Mouse (Mus musculus): Measurements from ENCODE around the gene Zscan12.

Gene Zscan12

DNA sequence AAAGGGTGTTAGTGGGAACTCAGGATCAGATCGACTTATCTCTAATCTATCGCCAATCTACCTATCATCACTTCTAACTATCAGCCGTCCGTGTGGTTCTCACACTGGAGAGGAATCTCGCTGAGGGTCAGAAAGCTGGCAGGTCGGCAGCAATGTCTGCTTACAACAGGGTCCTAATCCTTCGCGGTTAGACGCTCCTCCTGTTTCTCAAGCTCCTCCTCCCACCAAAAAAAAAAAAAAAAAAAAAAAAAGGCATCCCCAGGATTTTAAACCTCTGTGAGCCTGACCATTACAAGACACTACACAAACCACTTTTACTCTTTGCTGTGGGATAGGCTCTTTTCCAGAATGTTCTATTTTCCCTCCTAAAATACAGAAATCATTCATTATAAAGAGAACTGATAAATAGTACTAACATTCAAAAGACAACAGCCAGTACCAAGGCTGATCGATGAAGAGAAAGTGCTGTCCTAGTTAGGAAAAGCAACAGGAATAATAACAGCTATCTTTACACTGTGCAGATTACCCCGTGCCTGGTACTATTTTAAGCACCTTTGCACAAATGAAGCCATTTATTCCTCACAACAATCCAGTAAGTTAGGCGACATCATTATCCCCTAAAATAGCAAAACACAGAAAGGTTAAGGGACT is 39.1 kb downstream of the Zscan12 start:
- DNase-seq (ENCODE audit: low read depth, low spot score), result no peak

DNA sequence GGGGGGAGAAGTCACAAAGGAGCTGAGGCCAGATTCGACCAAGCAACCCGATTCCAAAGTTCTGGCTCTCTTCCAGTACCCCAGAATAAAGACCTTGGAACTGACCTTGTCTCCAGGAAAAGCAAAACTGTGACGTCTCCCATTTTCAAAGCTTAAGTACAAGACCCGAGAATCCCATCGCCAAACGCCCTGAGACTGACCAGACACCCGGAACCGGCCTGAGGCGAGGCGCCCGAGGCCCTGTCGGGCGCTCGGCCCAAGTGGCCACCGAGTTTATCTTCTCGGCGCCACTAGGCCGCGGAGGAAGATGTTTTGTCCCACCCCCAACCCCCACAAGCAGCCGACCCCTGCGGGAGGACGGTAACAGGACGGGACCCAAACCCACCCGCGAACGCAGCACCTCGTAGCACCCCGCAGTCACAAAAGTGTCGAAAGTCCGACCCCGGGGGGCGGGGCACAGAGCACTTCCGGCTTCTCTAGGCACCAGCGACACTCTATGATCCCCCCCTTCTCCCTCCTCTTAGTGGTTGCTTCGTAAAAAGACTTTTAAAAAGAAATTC is 39.7 kb downstream of the Zscan12 start, which contains the start of gene Zkscan3:
Zkscan3 (minus strand) TSS at position 469 of the 560 bp plus-strand sequence.
- DNase-seq (ENCODE audit: low read depth, low spot score), result peak; percentile 76

DNA sequence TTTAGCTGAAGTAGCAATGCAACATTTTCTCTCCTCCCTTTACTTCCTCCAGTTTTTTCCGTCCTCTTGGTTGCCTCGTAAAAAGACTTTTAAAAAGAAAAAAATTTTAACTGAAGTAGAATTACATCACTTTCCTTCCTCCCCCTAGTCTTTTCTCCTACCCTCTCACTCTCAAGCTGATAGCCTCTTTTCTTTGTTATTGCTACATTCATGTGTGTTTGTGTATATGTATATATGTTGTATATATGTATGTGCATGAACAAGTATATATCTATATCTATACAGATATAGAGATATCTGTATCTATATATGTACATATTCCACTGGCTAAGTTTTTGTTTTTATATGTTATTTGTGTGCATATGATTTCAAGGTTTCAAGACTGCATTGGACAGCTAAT is 40.2 kb downstream of the Zscan12 start:
- no peak for DNase-seq (ENCODE audit: low read depth, low spot score)

DNA sequence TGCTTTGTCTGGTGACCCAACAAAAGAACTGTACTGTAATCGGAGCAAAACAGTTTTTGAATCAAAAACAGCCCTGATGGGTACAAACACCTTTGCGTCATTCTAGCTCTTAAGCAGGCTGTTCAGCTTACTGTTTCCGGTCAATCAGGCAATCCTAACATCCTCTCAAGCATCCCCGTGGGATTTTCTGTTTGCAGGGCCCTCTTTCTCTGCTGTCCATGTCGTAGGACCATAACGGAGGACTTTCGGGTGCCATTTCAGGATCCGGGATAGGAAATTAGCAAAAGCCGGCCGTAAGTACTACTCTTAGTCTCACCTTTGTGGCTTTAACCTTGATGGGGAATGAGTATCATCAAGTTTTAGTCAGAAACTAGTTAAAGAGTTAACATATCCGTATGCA is 44.7 kb downstream of the Zscan12 start:
- DNase-seq (ENCODE audit: low read depth, low spot score), result no peak

DNA sequence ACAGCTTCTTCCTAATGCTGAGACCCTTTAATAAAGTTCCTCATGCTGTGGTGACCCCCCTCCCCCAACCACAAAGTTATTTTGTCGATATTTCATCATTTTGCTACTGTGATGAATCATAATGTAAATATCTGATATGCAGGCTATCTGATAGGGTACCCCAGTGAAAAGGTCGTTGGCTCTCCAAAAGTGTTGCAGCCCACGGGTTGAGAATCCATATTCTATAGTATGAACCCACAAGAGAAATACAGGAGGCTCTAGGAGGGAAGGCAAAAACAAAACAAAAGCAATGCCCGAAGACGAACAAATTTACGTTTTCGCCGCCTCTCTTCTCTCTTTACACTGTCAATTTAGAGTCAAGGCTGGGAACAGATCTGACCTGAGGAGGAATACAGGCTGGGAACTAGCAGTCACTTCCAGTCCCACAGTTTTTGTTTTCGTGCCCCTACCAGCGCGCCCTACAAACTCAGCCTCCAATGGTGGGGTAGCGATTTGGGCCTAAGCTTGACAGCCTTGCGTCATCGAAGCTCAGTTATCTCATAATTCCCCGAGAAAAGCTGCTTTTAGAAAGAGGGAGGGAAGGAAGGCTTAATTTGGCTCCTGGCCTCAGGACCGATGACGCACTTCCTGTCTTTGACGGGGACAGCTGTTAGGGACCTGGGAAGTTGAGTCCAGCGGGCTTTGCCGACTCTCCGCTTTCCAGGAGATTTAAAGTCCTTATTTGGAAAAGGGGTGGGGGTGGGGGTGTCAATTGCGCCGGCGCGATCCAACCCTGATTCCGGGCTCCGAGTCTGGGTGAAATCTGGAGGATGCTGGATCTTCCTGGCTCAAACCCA is 45.6 kb downstream of the Zscan12 start:
- DNase-seq (ENCODE audit: low read depth, low spot score), result peak; percentile 86

DNA sequence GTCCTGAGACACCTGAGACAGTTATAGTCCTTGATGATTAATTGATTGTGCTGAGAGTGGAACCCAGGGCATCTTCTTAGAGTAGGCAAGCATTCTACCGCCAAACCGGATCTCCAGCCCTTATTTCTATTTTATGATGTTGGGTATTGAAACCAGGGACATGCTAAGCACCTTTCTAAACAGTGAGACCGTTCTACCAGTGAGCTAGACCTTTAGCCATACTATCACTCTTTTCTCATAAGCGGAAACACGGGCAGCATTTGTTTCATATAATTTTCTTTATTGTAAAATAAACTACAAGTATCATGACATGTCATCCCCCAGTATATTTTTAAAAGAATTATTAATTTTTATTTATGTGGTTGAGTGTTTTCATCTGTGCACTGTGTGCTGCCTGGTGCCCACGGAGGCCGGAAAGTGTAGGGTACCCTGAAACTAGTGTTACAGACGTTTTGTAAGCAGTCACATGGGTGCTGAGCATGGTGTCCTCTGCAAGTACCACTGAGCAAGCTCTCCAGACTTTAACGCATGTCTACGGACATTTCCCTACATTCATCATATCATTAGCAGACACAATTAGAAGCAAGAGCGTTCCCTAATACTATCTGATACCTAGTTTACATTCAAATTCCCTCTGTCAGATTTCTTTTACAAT is 46.3 kb downstream of the Zscan12 start:
- DNase-seq (ENCODE audit: low read depth, low spot score), result no peak

DNA sequence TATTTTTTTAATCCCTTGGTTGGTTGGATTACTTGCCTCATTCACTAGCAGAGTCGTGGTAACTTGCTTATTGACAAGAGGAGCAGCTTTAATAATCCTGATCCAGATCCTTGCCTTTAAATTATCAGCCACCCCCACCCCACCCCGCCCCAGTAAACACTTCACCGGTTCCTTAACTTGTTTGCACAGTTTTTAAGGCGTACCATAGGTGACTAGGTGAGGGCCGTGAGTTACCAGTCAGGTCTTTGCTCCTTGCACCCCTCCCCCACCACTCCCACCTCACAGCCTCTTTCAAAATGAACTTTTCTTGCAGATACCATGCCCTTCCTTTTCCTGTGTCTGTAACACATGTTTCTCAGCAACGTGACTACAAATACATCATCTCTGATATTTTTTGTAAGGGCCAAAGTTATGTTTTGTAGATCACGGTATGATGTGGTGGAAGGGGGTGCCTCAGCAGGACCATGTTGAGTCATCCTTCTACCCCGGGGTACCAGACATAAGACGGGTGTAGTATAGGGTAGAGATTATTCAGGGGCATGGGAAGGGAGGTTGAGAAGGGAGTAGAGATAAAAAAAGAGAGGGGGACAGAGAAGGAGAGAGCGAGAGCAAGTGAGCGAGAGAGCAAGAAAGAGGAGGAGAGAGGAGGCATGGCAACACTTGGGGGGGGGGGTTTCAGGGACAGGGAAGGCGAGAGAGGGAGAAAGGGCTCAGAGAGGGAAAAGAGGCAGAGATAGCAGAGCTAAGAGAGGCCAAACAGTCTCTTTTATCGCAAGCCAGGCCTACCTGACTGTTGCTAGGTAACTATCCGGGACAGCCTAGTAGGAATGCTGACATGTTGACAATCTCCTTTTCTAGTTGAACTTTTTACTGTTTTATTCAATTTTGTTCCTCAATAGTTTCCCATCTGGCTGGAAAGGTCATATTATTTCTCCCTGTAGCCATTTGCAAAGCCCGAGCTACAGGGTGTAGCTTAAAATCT is 51.9 kb downstream of the Zscan12 start:
- DNase-seq (ENCODE audit: low read depth, low spot score), result no peak

DNA sequence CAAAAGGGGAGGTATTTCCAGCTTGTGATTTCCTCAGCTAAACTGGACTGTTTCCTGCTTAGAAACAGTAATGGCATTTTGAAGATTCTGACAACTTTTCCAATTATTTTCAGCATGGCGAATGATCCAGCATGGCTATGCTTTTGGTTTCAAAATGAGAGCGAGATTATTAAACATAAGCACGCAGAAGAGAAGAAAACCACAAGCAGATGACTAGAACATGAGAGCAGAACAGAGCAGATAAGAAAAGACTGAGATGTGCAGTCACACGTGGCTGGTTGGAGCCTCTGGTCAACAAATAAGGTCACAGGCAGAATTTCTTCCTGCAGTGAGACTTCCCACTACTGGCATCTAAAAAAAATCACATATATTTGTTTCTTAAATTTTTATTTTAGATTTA is 52.6 kb downstream of the Zscan12 start:
- no peak for DNase-seq (ENCODE audit: low read depth, low spot score)

DNA sequence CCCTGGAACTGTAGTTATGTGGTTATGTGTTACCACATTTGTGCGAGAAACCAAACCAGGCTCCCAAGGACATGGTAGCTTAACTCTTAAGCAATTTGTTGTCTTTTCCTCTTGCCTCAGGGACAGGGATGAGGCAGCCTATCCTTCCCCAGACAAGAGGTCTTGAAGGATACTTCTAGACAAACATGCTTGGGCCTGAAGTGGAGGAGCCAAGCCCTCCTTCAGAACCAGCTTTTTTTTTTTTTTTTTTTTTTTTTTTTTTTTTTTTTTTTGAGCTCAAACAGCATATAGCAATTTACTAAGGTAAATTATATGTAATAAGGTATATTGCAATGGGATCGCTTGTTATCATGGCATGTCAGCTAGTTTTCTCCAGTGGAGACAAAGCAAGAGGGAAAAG is 53.1 kb downstream of the Zscan12 start:
- DNase-seq (ENCODE audit: low read depth, low spot score), result no peak

DNA sequence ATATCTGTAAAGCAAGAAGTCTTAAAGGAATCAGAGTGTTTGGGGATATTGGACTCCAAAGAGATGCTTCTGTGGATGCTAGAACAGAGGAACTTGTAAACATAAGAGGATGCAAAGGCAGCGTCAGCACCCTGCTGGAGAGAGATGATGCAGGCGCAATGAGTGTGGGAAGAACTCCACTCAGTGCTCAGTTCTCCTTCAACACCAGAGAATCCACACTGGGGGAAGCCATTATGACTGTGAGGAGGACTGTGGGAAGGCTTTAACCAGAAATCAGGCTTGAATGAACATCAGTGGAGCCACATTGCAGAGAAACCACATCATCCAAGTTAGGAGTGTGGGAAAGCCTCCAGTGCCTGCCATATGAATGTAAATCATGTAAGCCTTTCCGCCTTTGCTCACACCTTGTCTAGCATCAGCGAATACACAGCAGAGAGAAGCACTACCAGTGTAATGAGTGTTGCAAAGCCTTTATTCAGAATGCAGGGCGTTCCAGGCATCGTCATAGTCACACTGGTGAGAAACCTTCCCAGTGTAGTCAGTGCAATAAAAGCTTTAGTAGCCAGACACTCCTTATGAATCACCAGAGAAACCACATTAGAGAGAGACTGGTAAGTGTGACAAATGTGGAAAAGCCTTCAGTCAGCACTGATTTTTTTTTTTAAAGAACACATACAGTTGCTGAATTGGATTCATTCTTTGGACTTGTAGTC is 54.8 kb downstream of the Zscan12 start:
- DNase-seq (ENCODE audit: low read depth, low spot score), result no peak

DNA sequence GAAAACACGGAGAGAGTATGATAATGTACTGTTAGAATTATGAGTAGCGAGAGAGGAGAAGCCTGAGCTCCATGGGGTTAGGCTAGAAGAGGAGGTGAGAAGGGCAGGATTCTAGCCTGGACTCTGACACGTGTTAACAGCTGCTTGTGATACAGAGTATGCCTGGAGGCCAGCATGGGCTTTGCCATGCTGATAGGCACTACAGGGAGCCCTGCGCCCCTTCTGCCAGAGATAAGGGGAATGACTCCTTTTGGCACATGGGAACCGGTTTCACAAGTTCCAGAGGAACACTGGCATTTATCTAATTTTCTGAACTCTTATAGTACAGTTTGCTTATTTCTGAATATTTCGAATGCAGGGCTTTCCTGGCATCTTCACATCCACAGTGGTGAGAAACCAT is 56.2 kb downstream of the Zscan12 start:
- DNase-seq (ENCODE audit: low read depth, low spot score), result no peak
